Mouse (Mus musculus): Measurements from ENCODE around the gene Fam222a. TPM values are rescaled to one million over a fixed set of nuclear protein-coding genes. Genes with fewer than 3 reads are reported as not detected.
A peak's percentile ranks its signal among the peaks of the same experiment; 100 is the strongest.

Gene Fam222a
- total RNA-seq, 2 experiments from 2014 or later, result 0.49 to 0.96 TPM

GRCm38 (mm10) chr5:114578361-114578760, 10.5 kb downstream of the Fam222a start:
- intact Hi-C loops (cut with DNase I; ENCODE audit: low total_unique reads), result no loop called here
- DNase-seq, result no peak

GRCm38 (mm10) chr5:114579714-114580357, 12.0 kb downstream of the Fam222a start:
- intact Hi-C loops (cut with DNase I; ENCODE audit: low total_unique reads), result no loop called here

GRCm38 (mm10) chr5:114581486-114581885, 13.7 kb downstream of the Fam222a start:
- peak; percentile 59 for DNase-seq
- intact Hi-C loops (cut with DNase I; ENCODE audit: low total_unique reads), result no loop called here

More at GRCm38 (mm10) chr5:114579714-114580357, 12.0 kb downstream of the Fam222a start:
- DNase-seq, result peak; percentile 50

GRCm38 (mm10) chr5:114583046-114583445, 15.2 kb downstream of the Fam222a start:
- DNase-seq, result no peak
- intact Hi-C loops (cut with DNase I; ENCODE audit: low total_unique reads), result no loop called here

- no peak for DNase-seq
Measured at GRCm38 (mm10) chr5:114583490-114584175, 15.8 kb downstream of the Fam222a start.

GRCm38 (mm10) chr5:114584293-114585104, 16.7 kb downstream of the Fam222a start:
- peak; percentile 62 for DNase-seq

More at GRCm38 (mm10) chr5:114583490-114584175, 15.8 kb downstream of the Fam222a start:
- intact Hi-C loops (cut with DNase I; ENCODE audit: low total_unique reads), result no loop called here

GRCm38 (mm10) chr5:114585682-114586081, 17.9 kb downstream of the Fam222a start:
- DNase-seq, result no peak
- intact Hi-C loops (cut with DNase I; ENCODE audit: low total_unique reads), result no loop called here

More at GRCm38 (mm10) chr5:114584293-114585104, 16.7 kb downstream of the Fam222a start:
- intact Hi-C loops (cut with DNase I; ENCODE audit: low total_unique reads), result no loop called here

GRCm38 (mm10) chr5:114587908-114588307, 20.1 kb downstream of the Fam222a start:
- peak; percentile 64 for DNase-seq
- intact Hi-C loops (cut with DNase I; ENCODE audit: low total_unique reads), result no loop called here

- intact Hi-C loops (cut with DNase I; ENCODE audit: low total_unique reads), result no loop called here
- no peak for DNase-seq
Measured at GRCm38 (mm10) chr5:114588416-114588815, 20.6 kb downstream of the Fam222a start.

- intact Hi-C loops (cut with DNase I; ENCODE audit: low total_unique reads), result no loop called here
- no peak for DNase-seq
Measured at GRCm38 (mm10) chr5:114589026-114589425, 21.2 kb downstream of the Fam222a start.

GRCm38 (mm10) chr5:114589454-114589853, 21.6 kb downstream of the Fam222a start:
- DNase-seq, result no peak
- intact Hi-C loops (cut with DNase I; ENCODE audit: low total_unique reads), result no loop called here

GRCm38 (mm10) chr5:114590043-114590913, 22.5 kb downstream of the Fam222a start:
- intact Hi-C loops (cut with DNase I; ENCODE audit: low total_unique reads), result no loop called here
- no peak for DNase-seq

GRCm38 (mm10) chr5:114591151-114591561, 23.3 kb downstream of the Fam222a start:
- DNase-seq, result no peak
- intact Hi-C loops (cut with DNase I; ENCODE audit: low total_unique reads), result no loop called here

GRCm38 (mm10) chr5:114592463-114593160, 24.8 kb downstream of the Fam222a start:
- DNase-seq, result no peak
- intact Hi-C loops (cut with DNase I; ENCODE audit: low total_unique reads), result no loop called here

GRCm38 (mm10) chr5:114593161-114593821, 25.5 kb downstream of the Fam222a start:
- intact Hi-C loops (cut with DNase I; ENCODE audit: low total_unique reads), result no loop called here
- no peak for DNase-seq

GRCm38 (mm10) chr5:114593949-114594348, 26.1 kb downstream of the Fam222a start:
- intact Hi-C loops (cut with DNase I; ENCODE audit: low total_unique reads), result no loop called here
- DNase-seq, result no peak

GRCm38 (mm10) chr5:114594741-114595241, 27.0 kb downstream of the Fam222a start:
- DNase-seq, result no peak
- intact Hi-C loops (cut with DNase I; ENCODE audit: low total_unique reads), result no loop called here

GRCm38 (mm10) chr5:114596604-114597003, 28.8 kb downstream of the Fam222a start:
- peak; percentile 34 for DNase-seq
- intact Hi-C loops (cut with DNase I; ENCODE audit: low total_unique reads), result no loop called here

Data from gastrocnemius, postnatal 14 days (tissue).